Mouse (Mus musculus) heart, embryonic 13.5 days (tissue): Measurements from ENCODE around the gene Chit1. TPM values are rescaled to one million over a fixed set of nuclear protein-coding genes. Genes with fewer than 3 reads are reported as not detected.

Experiments
- ATAC-seq: fragments of 200-750 bp; cut with Nextera tagmentation; 2 replicates; pipeline ENCODE4 v1.8.0; 2017; ENCODE audit warnings: moderate TSS enrichment; ENCODE audit not compliant: insufficient number of reproducible peaks, low FRiP score, low TSS enrichment; ENCODE audit errors: extremely low read depth
- H3K27ac ChIP-seq: fragments of 300-500 bp; sonication (generic); replicated peaks from 2 replicates; pipeline ENCODE4 v1.5.1; 2015; ENCODE audit warnings: moderate library complexity, mild to moderate bottlenecking, inconsistent platforms
- H3K27me3 ChIP-seq: fragments of 300-500 bp; sonication (generic); replicated peaks from 2 replicates; pipeline ENCODE4 v1.6.1; 2015; ENCODE audit warnings: mild to moderate bottlenecking, inconsistent platforms
- H3K36me3 ChIP-seq: fragments of 300-500 bp; sonication (generic); 2 replicates; pipeline ENCODE4 v1.6.1; 2015; ENCODE audit warnings: mild to moderate bottlenecking, inconsistent platforms
- H3K4me1 ChIP-seq: fragments of 300-500 bp; sonication (generic); 2 replicates; pipeline ENCODE4 v1.6.1; 2015; ENCODE audit warnings: inconsistent platforms
- H3K4me2 ChIP-seq: fragments of 300-500 bp; sonication (generic); 2 replicates; pipeline ENCODE4 v1.6.1; 2015; ENCODE audit warnings: inconsistent platforms, mild to moderate bottlenecking, moderate library complexity
- H3K4me3 ChIP-seq: fragments of 300-500 bp; sonication (generic); 2 replicates; pipeline ENCODE4 v1.5.1; 2015; ENCODE audit warnings: moderate library complexity, mild to moderate bottlenecking, inconsistent platforms
- H3K9ac ChIP-seq: fragments of 300-500 bp; sonication (generic); 2 replicates; pipeline ENCODE4 v1.6.1; 2015; ENCODE audit warnings: inconsistent platforms, mild to moderate bottlenecking, moderate library complexity
- H3K9me3 ChIP-seq: fragments of 300-500 bp; sonication (generic); 2 replicates; pipeline ENCODE4 v1.6.1; 2016; ENCODE audit warnings: inconsistent platforms
- WGBS: fragments of 180-500 bp; shearing (Covaris S2); methylation state at CpG from one replicate; pipeline ENCODE4 v1.1.7; 2015; ENCODE audit warnings: mixed read lengths; 5-methylcytosine and 5-hydroxymethylcytosine counted together
- polyA plus RNA-seq: library from polyadenylated mRNA; unstranded; fragments of >200 nt; fragmentation: Nextera tagmentation; extraction: Ambion mirVana; gene quantifications from 2 replicates; pipeline ENCODE4 v1.2.1, GENCODE M21; 2015

Chit1 gene
- polyA plus RNA-seq, 1 experiment from 2014 or later: 0.75 TPM

DNA sequence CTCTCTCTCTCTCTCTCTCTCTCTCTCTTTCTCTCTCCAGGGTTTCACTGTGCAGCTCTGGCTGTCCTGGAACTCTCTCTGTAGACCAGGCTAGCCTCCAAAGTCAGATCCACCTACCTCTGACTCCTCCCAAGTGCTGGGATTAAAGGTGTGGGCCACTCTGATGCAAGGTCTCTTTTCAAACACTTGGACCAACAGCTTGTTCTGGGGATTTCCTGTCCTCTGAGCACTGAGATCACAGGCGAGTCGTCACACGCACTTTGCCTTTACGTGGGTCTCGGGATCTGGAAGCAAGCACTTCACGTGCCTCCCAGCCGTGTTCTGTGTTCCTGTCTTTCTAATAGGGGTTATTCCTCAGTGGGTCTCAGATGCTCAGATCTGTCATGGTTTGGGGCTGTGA is 3.0 kb downstream of the Chit1 start:
- WGBS: 75% methylated on average over 7 of the region's 7 CpGs
- H3K4me3 ChIP-seq: no peak overlapping the region

DNA sequence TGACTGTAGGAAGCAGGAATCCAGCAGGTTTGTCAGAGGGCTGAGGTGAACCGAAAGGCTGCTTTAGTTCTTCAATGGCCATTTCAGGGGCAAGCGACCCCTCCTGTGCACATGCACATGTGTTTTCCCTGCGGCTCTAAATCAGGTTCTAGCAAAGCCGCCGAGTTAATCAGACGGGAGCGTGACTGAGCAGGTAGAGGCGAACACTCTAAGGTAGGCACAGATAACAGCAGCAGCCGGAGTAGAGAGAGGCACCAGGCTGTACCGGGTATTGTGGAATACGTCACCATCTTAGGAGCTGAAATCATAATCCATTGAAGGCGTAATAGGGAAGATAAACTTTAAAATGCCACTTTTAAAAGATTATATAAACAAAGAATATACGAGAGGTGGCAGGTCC is 3.7 kb downstream of the Chit1 start:
- H3K4me1 ChIP-seq: no peaks in the 10 kb centered on the region

More for the DNA sequence above, 3.0 kb downstream of the Chit1 start:
- no peak for ATAC-seq
- no peak overlapping the region for H3K9ac ChIP-seq
- no peak overlapping the region for H3K4me2 ChIP-seq
- no peaks in the 10 kb centered on the region for H3K36me3 ChIP-seq
- no peak overlapping the region for H3K27ac ChIP-seq
- H3K4me1 ChIP-seq: no peaks in the 10 kb centered on the region
- H3K9me3 ChIP-seq: no peaks in the 10 kb centered on the region
- H3K27me3 ChIP-seq: peaks cover 16% of the 10 kb centered on the region; the same call in 1 of the 2 replicates

DNA sequence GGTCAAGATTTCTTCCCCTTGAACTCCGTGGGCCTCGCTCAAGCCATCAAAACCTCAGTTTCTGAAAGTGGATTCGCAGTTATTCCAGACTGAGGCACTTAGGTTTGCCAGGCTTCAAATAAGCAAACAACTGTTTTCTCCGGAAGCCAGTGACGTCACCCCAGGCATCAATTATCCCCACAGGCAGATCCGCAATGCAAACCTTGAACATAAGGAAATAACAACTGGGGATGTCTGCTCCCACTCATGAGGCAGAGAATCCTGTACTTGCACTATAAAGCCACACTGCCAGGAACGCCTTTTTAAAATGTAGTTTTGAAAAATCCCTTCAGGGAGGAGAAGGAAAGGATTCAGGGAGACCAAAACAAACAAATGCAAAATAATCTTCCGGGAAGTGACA is 4.4 kb downstream of the Chit1 start:
- peaks cover 16% of the 10 kb centered on the region; the same call in 1 of the 2 replicates for H3K27me3 ChIP-seq
- H3K9me3 ChIP-seq: peaks cover 5% of the 10 kb centered on the region; the same call in 1 of the 2 replicates
- 59% methylated on average over 8 of the region's 8 CpGs for WGBS

More for the DNA sequence above, 3.7 kb downstream of the Chit1 start:
- no peaks in the 10 kb centered on the region for H3K36me3 ChIP-seq
- peaks cover 3% of the 10 kb centered on the region; the same call in 1 of the 2 replicates for H3K9me3 ChIP-seq
- WGBS: 64% methylated on average over 13 of the region's 13 CpGs
- no peak overlapping the region for H3K4me2 ChIP-seq
- no peak for ATAC-seq
- peaks cover 16% of the 10 kb centered on the region; the same call in 1 of the 2 replicates for H3K27me3 ChIP-seq
- H3K4me3 ChIP-seq: no peak overlapping the region
- H3K27ac ChIP-seq: no peak overlapping the region
- H3K9ac ChIP-seq: no peak overlapping the region

DNA sequence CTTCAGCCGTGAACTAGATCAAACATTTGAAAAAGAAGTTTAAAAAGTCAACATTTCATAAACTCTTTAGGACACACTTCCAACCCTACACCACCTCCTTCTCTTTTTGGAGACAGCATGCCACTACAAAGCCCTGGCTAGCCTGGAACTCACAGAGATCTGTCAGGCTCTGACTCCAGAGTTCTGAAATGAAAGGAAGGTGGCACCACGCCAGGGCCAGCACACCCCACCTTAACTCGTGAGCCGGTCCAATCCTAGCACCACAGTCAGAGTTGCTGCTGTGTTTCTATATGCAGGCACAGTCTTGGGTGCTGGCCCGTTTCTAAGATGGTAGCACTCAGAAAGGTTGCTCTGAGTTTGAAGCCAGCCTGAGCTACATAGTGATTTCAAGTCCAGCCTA is 6.1 kb downstream of the Chit1 start:
- Histone ChIP-seq H3K36me3 (no peaks in the 10 kb centered on the region), H3K4me2 (no peak overlapping the region), H3K27me3 (peaks cover 16% of the 10 kb centered on the region; the same call in 1 of the 2 replicates), H3K9me3 (peaks cover 5% of the 10 kb centered on the region; the same call in 1 of the 2 replicates), H3K27ac (no peak overlapping the region), H3K4me3 (no peak overlapping the region), H3K4me1 (no peaks in the 10 kb centered on the region), H3K9ac (no peak overlapping the region)
- WGBS: 54% methylated on average over 5 of the region's 5 CpGs
- no peak for ATAC-seq

More for the DNA sequence above, 4.4 kb downstream of the Chit1 start:
- H3K27ac ChIP-seq: no peak overlapping the region
- H3K9ac ChIP-seq: no peak overlapping the region
- no peak overlapping the region for H3K4me3 ChIP-seq
- no peak overlapping the region for H3K4me2 ChIP-seq
- no peaks in the 10 kb centered on the region for H3K36me3 ChIP-seq
- no peaks in the 10 kb centered on the region for H3K4me1 ChIP-seq
- no peak for ATAC-seq

DNA sequence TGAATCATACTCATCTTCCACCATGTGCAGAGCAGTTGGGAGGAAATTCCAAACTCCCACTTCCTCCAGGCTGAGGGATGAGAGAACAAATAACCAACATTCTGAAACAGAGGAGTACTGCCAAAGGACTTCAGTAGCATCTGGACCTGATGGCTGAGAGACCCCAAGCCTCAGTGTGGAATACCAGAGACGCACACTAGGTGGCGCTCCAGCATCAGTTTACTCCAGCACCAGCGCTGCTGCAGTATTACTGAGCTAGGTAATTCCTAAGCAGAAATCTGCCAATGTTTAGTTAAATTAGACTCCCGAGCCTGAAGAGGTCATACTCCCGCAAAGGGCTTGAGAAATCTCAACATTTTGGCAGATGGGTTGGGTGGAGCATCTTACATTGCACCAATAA is 9.1 kb downstream of the Chit1 start:
- no peak overlapping the region for H3K9ac ChIP-seq
- H3K4me1 ChIP-seq: no peaks in the 10 kb centered on the region
- no peaks in the 10 kb centered on the region for H3K36me3 ChIP-seq
- no peak overlapping the region for H3K27ac ChIP-seq
- 6% methylated on average over 5 of the region's 5 CpGs for WGBS
- H3K4me2 ChIP-seq: no peak overlapping the region
- H3K4me3 ChIP-seq: no peak overlapping the region
- 0 out of 2 replicates have a peak, but pooled peaks cover 10% of the 10 kb centered on the region for H3K27me3 ChIP-seq
- no peak for ATAC-seq
- H3K9me3 ChIP-seq: peaks cover 5% of the 10 kb centered on the region; the same call in 1 of the 2 replicates

DNA sequence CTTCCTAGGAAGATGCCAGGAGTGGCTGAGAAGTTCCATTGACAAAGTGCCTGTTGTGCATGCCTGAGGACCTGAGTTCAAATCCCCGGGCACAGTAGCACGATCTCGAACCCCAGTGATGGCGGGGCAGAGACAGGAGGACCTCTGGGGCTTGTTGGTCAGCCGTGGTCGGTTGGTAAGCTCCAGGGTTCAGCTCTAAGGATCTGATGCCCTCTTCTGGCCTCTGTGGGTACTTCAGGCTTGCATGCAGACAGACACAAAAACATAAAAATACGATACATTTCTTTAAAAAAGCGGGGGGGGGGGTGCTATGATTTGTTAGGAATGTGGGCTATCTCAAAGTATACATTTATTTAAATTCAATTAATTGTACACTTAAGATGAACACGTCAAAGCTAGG is 11.2 kb downstream of the Chit1 start:
- H3K4me3 ChIP-seq: no peak overlapping the region
- H3K9me3 ChIP-seq: peaks cover 5% of the 10 kb centered on the region; the same call in 1 of the 2 replicates
- H3K4me1 ChIP-seq: no peaks in the 10 kb centered on the region
- H3K27ac ChIP-seq: no peak overlapping the region
- WGBS: 52% methylated on average over 9 of the region's 9 CpGs
- H3K4me2 ChIP-seq: no peak overlapping the region
- H3K27me3 ChIP-seq: no peaks in the 10 kb centered on the region
- ATAC-seq: no peak
- H3K9ac ChIP-seq: no peak overlapping the region
- no peaks in the 10 kb centered on the region for H3K36me3 ChIP-seq

DNA sequence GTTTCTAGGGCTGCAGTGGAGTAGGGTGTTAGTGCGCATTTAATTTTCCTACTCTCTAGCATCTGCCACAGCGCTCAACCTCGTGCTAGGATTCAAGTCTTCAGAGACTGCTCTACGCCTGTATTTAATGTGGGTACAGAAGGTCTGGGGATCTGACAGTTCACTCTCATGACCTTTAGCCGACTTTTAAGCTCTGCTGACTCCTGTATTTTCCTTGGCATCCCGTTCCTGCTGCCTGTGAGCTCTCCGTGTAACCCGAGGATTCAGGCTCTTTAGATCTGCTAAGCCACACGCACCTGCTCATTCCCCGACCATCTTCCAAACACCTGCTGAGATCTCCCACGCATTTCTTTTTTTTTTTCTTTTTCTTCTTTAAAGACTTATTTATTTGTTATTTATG is 22.3 kb downstream of the Chit1 start:
- 59% methylated on average over 11 of the region's 11 CpGs for WGBS
- no peak overlapping the region for H3K27ac ChIP-seq
- no peak for ATAC-seq

DNA sequence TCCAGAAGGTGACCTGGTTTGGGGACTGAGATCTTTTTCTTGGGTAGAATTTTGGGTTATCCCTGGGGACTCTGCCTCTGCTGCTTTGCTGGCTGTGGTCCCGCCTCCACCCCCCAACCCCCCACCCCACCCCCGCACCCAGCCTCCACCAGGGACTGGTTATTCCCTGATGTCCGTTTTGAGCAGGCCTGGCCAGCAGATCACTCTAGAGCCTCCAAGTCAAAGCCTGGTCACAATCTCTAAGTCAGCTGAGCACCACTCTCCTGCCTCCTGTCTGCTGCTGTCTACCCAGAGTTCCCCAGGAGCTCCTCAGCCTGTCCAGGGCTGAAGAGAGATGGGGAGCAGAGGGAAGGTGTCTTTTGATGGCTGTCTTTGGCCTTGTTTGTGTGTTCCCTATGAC is 25.3 kb downstream of the Chit1 start:
- no peak overlapping the region for H3K9ac ChIP-seq
- 0 out of 2 replicates have a peak, but pooled peaks cover 3% of the 10 kb centered on the region for H3K27me3 ChIP-seq
- no peak overlapping the region for H3K4me2 ChIP-seq
- H3K9me3 ChIP-seq: no peaks in the 10 kb centered on the region
- H3K36me3 ChIP-seq: no peaks in the 10 kb centered on the region
- no peak overlapping the region for H3K27ac ChIP-seq
- 51% methylated on average over 3 of the region's 3 CpGs for WGBS
- no peak overlapping the region for H3K4me3 ChIP-seq
- ATAC-seq: no peak
- H3K4me1 ChIP-seq: peaks cover 3% of the 10 kb centered on the region; the same call in 1 of the 2 replicates

More for the DNA sequence above, 22.3 kb downstream of the Chit1 start:
- Histone ChIP-seq H3K4me1 (peaks cover 3% of the 10 kb centered on the region; the same call in 1 of the 2 replicates), H3K9me3 (no peaks in the 10 kb centered on the region), H3K4me3 (no peak overlapping the region), H3K27me3 (no peaks in the 10 kb centered on the region), H3K36me3 (no peaks in the 10 kb centered on the region), H3K4me2 (no peak overlapping the region), H3K9ac (no peak overlapping the region)

DNA sequence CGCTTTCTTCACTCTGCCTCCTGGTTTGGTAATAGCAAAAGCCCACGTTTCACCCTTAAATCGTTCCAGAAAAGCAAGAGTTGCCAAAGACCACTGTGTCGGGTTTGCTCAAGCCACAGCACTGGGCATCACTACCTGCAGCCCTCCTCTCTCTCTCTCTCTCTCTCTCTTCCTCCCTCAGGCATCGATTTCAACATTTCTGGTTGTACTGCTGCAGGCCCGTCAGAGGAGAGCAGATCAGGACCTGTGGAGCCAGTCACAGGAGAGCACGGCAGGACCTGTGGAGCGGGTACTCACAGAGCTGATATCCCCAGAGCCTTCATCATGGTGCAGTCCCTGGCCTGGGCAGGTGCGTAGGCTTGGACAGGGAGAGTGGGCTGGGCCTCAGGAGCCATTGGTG is 27.4 kb downstream of the Chit1 start:
- Histone ChIP-seq H3K27me3 (peaks cover 19% of the 10 kb centered on the region), H3K36me3 (no peaks in the 10 kb centered on the region), H3K27ac (no peak overlapping the region), H3K4me1 (peaks cover under 1% of the 10 kb centered on the region; the same call in 1 of the 2 replicates), H3K4me3 (no peak overlapping the region), H3K9me3 (no peaks in the 10 kb centered on the region), H3K9ac (no peak overlapping the region), H3K4me2 (no peak overlapping the region)
- no peak for ATAC-seq
- WGBS: 76% methylated on average over 9 of the region's 9 CpGs

DNA sequence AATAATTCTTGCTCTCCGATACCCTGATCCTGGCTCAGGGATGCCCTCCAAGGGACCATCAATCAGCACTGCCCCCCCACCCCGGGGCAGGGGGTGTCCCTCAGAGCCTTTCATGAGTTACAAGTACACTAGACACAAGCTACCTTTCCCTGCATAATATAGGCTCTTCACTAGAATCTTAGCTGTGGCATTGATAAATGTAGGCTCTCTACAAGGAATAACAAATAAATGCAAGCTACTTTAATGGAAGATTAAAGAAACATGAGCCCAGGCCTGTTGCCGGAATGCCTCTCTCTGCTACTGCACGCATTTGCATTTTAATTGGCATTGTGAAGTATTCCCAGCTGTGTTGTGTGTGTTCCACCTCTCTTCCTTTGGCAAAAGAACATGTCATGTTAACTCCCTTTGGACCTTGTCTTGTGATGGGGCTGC is 31.3 kb downstream of the Chit1 start:
- Histone ChIP-seq H3K9ac (no peak overlapping the region), H3K4me2 (no peak overlapping the region), H3K36me3 (no peaks in the 10 kb centered on the region), H3K4me3 (no peak overlapping the region), H3K4me1 (no peaks in the 10 kb centered on the region), H3K9me3 (no peaks in the 10 kb centered on the region), H3K27ac (no peak overlapping the region), H3K27me3 (peaks cover 26% of the 10 kb centered on the region)
- WGBS: 85% methylated on average over 4 of the region's 4 CpGs
- no peak for ATAC-seq

DNA sequence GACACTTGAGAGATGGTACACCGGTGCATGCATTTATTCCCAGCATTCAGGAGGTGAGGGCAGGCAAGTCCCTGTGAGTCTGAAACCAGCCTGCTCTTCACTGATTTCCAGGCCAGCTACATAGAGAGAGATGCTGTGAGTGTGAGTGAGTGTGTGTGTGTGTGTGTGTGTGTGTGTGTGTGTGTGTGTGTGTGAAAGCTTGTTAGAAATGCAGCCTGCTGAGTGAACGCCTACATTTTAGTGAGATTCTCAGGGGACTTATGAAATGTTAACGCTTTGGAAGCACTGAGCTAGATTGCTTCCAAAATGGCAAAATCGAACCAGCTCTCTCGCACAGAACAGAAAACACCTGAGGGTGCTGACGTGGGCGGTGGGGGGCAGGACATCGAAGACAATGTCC is 35.0 kb downstream of the Chit1 start:
- H3K4me2 ChIP-seq: no peak overlapping the region
- H3K4me3 ChIP-seq: no peak overlapping the region
- 70% methylated on average over 8 of the region's 8 CpGs for WGBS
- peaks cover 12% of the 10 kb centered on the region for H3K4me1 ChIP-seq
- H3K9me3 ChIP-seq: no peaks in the 10 kb centered on the region
- H3K27ac ChIP-seq: no peak overlapping the region
- no peak overlapping the region for H3K9ac ChIP-seq
- H3K36me3 ChIP-seq: no peaks in the 10 kb centered on the region
- no peak for ATAC-seq
- peaks cover 31% of the 10 kb centered on the region for H3K27me3 ChIP-seq

DNA sequence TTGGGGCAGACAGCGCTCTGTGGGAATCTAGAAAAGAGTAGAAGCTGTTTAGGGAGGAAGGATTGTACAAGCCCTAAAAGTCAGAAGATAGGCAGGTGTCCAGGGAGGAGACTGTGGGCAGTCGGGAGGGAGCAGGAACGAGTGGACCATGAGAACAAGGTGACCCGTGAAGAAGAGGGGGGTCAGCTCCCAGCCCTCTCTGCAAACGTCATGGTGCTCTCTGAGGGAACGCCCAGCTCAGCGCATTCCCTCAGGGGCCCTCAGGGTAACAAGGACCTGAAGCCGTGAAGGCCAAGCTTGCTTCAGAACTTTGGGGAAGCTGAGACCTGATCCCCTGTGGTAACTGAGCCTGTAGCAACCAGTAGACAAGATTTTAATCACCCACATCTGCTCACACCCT is 39.0 kb downstream of the Chit1 start:
- Histone ChIP-seq H3K36me3 (no peaks in the 10 kb centered on the region), H3K9me3 (peaks cover 4% of the 10 kb centered on the region; the same call in 1 of the 2 replicates), H3K4me2 (no peak overlapping the region), H3K4me1 (peaks cover 25% of the 10 kb centered on the region), H3K27me3 (peaks cover 24% of the 10 kb centered on the region), H3K4me3 (no peak overlapping the region), H3K27ac (0 out of 2 replicates have a peak overlapping the region, but pooled peaks have one; percentile 12), H3K9ac (peak overlapping the region; percentile 17; the same call in 1 of the 2 replicates)
- 51% methylated on average over 8 of the region's 8 CpGs for WGBS
- ATAC-seq: no peak
